Mouse (Mus musculus): ENCODE measurements at regions not wholly inside any gene's neighbourhood (a gene's known extent, or its start where the extent isn't known, plus 50 kb on each side); places are given as distances from the start of the nearest gene placed in this dataset.

GRCm38 (mm10) chr8:109012655-109013054 lies 481.2 kb upstream of the Pmfbp1 start:
- DNase-seq (ENCODE audit: low read depth, low spot score), result no peak

- DNase-seq (ENCODE audit: low read depth, low spot score), result no peak
Observed at GRCm38 (mm10) chr8:109013577-109013976, 480.2 kb upstream of the Pmfbp1 start.

GRCm38 (mm10) chr8:109014746-109015145 lies 479.1 kb upstream of the Pmfbp1 start:
- peak; percentile 28 for DNase-seq (ENCODE audit: low read depth, low spot score)

DNA sequence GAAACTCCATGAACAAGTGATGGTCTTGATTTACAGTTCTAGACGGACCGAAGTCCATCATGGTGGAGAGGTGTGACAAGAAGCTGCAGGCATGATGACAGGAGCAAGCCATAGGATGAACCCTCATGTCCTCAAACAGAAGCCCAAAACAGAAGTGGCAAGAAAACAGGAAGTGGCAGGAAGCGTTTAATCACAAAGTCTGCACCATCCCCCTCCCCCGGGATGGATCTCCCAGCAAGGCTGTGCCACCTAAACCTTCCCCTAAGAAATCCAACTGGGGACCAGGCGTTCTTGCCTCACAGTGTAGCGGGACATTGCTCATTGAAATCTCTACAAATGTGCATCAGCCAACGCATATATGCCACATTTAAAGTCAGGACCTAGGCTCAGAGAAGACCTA lies 474.3 kb upstream of the Pmfbp1 start:
- DNase-seq (ENCODE audit: low read depth, low spot score), result no peak

- DNase-seq (ENCODE audit: low read depth, low spot score), result no peak
Observed at GRCm38 (mm10) chr8:109020102-109020501, 473.7 kb upstream of the Pmfbp1 start.

DNA sequence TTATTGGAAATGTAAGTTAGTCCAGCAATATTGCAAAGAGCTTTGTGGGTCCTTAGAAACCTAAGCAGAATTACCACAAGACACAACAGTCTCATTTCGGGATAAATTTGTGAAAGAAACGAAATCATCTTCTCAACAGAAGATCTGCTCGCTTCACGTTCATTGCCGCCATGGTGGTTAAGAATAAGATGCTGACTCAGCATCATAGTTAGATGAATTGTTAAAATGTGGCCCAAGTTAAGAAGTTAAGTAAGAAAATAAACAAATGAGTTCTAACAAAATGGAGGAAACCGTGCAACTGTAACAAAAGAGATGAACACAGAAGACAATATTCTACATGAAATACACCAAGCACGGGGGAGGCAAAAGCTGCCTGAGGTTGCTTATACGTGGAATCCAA lies 465.9 kb upstream of the Pmfbp1 start:
- DNase-seq (ENCODE audit: low read depth, low spot score), result no peak

GRCm38 (mm10) chr8:109053608-109054007 lies 440.2 kb upstream of the Pmfbp1 start:
- no peak for DNase-seq (ENCODE audit: low read depth, low spot score)

GRCm38 (mm10) chr8:109059152-109059551 lies 434.7 kb upstream of the Pmfbp1 start:
- no peak for DNase-seq (ENCODE audit: low read depth, low spot score)

DNA sequence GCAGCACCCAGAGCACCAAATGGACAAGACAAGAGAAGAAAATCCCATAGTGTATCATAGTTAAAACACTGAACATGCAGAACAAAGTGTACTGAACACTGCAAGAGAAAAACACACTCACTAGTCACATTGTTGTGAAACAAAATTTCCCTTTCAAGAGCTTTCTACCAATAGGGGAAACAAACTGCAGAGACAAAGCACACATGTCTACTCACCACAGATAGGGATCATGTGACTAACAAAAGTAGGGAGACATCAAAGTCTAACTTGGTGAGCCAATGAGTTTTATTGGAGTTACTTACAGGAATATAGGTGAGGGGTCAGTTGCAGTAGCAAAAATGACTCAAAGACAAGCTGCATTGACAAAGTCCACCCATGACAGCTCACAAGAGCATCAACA lies 431.5 kb upstream of the Pmfbp1 start:
- no peak for DNase-seq (ENCODE audit: low read depth, low spot score)

- no peak for DNase-seq (ENCODE audit: low read depth, low spot score)
Observed at GRCm38 (mm10) chr8:109073715-109074114, 420.1 kb upstream of the Pmfbp1 start.

GRCm38 (mm10) chr8:109075006-109075405 lies 418.8 kb upstream of the Pmfbp1 start:
- DNase-seq (ENCODE audit: low read depth, low spot score), result no peak

GRCm38 (mm10) chr8:109079223-109079622 lies 414.6 kb upstream of the Pmfbp1 start:
- DNase-seq (ENCODE audit: low read depth, low spot score), result no peak

- no peak for DNase-seq (ENCODE audit: low read depth, low spot score)
Observed at GRCm38 (mm10) chr8:109081295-109081694, 412.5 kb upstream of the Pmfbp1 start.

GRCm38 (mm10) chr8:109085134-109085533 lies 408.7 kb upstream of the Pmfbp1 start:
- no peak for DNase-seq (ENCODE audit: low read depth, low spot score)

DNA sequence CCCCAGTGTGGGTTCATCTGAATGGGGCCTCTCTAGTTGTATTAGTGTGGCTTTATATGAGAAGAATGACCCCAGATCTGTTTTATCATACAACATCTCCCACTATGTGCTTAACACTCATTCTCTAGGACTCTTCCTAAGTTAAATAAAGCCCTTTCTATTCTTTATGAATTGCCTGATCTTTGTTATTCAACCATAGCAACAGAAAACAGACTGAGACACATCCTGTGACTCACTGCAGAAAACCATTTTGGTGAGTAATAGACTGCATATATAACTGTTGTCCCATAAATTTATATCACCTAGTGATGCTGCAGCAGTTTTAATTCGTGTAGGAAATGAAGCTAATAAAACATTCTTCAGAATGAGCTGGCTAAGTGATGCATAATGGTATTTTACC lies 406.0 kb upstream of the Pmfbp1 start:
- no peak for DNase-seq (ENCODE audit: low read depth, low spot score)

DNA sequence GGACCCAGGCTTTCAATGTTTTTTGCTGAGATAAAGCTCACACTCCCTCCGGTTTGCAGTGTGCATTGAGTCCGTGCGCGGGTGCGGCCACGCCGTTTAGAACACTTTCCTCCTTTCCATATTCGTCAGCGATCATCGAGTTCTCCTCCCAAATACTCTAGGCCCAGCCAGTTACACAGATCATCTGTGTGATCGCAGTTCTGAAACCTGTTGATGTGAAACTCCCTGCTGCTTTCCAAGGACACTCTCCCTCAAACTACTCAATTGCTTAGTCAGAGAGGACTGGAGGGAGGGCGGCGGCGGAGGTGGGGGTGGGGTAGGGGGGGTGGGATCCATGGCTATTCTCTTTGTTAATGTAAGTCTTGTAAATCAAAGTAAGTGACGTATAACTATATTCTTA lies 394.2 kb upstream of the Pmfbp1 start:
- DNase-seq (ENCODE audit: low read depth, low spot score), result no peak

- no peak for DNase-seq (ENCODE audit: low read depth, low spot score)
Observed at GRCm38 (mm10) chr8:109101416-109101815, 392.4 kb upstream of the Pmfbp1 start.

DNA sequence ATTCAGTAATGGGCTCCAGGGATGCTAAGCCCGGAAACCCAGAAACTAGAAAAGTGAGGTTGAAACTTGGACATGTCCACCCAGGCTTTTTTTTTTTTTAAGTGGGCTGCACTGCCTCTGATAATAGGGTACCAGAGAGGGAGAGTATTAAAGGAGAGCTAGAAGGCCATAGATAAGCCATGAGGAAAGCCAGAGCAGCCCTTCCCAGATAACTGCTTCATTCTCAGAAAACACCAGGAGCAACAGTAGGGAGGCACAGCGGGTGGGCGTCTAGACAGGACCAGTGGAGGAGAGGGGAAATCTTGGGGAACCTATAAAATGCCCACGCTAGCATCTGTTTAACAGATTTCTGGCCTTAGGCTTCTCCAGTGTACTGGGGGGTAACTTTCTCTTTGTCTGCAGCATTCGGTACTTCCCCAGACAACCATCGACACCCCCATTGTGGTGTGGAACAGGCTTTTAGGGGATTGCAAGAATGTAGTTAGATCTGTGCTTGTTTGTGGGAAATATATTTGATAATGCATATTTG lies 389.0 kb upstream of the Pmfbp1 start:
- no peak for DNase-seq (ENCODE audit: low read depth, low spot score)

GRCm38 (mm10) chr8:109105693-109106092 lies 388.1 kb upstream of the Pmfbp1 start:
- no peak for DNase-seq (ENCODE audit: low read depth, low spot score)

GRCm38 (mm10) chr8:109106971-109107370 lies 386.9 kb upstream of the Pmfbp1 start:
- DNase-seq (ENCODE audit: low read depth, low spot score), result no peak

DNA sequence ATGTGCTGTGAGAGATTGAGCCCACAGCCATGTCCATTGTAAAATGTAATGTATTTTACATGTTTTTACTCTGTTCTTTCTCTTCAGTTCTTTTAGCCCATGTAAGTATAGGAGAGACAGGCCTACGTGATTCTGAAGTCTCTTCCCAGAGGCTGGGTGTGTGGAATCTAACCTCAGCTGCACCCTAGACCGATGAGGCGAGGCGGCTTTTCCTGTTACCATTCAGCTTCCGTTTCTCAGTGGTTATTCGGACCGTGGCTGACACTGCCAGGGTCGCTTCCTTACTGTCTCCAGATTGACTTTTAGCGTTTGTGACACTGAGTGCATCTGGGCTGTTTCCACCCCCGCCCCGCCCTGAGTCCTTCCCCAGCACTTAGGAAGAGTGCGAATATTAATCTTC lies 386.1 kb upstream of the Pmfbp1 start:
- no peak for DNase-seq (ENCODE audit: low read depth, low spot score)

DNA sequence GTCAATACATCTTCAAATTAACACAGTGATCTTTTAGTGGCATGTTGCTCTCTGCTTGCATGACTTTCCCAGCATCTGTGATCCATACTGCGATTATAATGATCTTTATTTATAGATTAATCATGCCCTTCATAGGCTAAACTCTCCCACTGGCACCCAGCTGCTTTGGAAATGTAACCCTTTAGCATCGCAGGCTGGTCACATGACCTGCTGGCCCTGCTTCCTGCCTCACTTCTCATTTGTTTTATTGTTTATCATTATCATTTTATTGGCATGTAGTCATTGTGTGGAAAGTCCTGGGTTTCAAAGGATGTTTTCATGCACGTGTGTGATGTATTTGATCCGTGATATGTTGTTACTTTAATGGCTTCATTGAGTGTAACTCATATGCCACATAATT lies 384.4 kb upstream of the Pmfbp1 start:
- DNase-seq (ENCODE audit: low read depth, low spot score), result no peak

DNA sequence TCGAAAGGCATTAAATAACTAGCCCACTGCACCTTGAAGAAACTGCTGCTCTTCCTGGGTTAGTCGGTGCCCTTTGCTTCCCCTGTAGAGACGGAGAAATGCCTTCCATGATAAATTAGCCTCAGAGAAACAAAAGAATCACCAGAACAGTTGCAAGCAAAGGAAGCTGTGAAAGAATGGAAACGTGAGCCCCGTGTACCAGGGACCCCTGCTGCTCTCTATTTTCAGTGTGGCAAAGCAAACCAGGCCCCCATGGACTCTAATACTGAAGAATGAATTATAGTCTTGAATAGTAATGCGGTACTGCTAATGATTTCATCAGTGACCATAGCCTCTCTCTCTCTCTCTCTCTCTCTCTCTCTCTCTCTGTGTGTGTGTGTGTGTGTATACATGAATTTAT lies 372.1 kb upstream of the Pmfbp1 start:
- no peak for DNase-seq (ENCODE audit: low read depth, low spot score)

GRCm38 (mm10) chr8:109142495-109143158 lies 351.2 kb upstream of the Pmfbp1 start:
- DNase-seq (ENCODE audit: low read depth, low spot score), result no peak

All from CD4-positive, CD25-positive, alpha-beta regulatory T cell, adult 2 months (primary cell).